Mouse (Mus musculus): Measurements from ENCODE around the gene Car2. TPM values are rescaled to one million over a fixed set of nuclear protein-coding genes. Genes with fewer than 3 reads are reported as not detected.

Gene Car2
- polyA plus RNA-seq, 1 experiment from 2014 or later: 19.9 TPM

DNA sequence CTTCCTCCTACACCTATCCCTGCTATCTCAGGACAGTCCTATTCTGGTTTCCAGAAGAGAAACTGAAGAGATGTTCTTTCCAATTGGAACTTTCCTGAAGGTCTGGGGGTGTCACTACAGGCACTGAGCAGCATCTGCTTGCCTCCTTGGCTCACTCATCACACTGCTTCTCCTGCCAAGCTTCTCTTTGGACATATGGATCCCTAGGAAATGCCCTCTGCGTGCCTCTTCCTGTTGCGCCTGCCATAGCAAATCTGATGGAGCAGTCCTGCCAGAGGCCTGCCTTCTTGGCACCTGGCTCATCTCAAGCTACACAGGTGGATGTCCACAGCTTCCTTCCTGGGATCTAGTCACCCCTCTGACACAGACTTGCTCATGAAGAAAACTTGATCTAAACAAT, 64.0 kb downstream of the Car2 start:
- ATAC-seq (ENCODE audit: insufficient number of reproducible peaks, low FRiP score, low TSS enrichment, low read depth): no peak
- no peak overlapping the region for H3K27ac ChIP-seq (replicated peaks)
- no peaks in the 10 kb centered on the region for H3K9me3 ChIP-seq (replicated peaks)
- no peak overlapping the region for H3K9ac ChIP-seq
- H3K4me1 ChIP-seq: no peaks in the 10 kb centered on the region
- H3K4me2 ChIP-seq (replicated peaks): no peak overlapping the region
- 90% methylated on average over 2 of the region's 2 CpGs for WGBS
- H3K4me3 ChIP-seq (replicated peaks): no peak overlapping the region
- no peaks in the 10 kb centered on the region for H3K36me3 ChIP-seq
- H3K27me3 ChIP-seq: no peaks in the 10 kb centered on the region

Other genes with a start within 250 kb of the Car2 start
- 8.0 and 8.1 TPM in 2 replicates for gene Car13, start 244.5 kb upstream of the Car2 start, polyA plus RNA-seq (2015; fragmentation: Nextera tagmentation; extraction: Ambion mirVana)
- 0.23 TPM in 1 of 2 replicates, not detected in the other for gene Car1, start 77.9 kb upstream of the Car2 start, polyA plus RNA-seq (2015; fragmentation: Nextera tagmentation; extraction: Ambion mirVana)
- 41.9 and 49.6 TPM in 2 replicates for gene Car3, start 22.8 kb upstream of the Car2 start, polyA plus RNA-seq (2015; fragmentation: Nextera tagmentation; extraction: Ambion mirVana)

Data from embryonic facial prominence, embryonic 15.5 days (tissue).